Mouse (Mus musculus): ENCODE results near the gene Olfr1009.
"Not testable (repeated sequence)": the region's sequence is repeated elsewhere in the genome, so short reads cannot be mapped to it uniquely, and the experiment has no call there.

Gene Olfr1009

GRCm38 (mm10) chr2:85715119-85715518, at the start of gene Olfr1009:
Gene Olfr1009 (plus strand): TSS chr2:85715419.
- no peak for DNase-seq (ENCODE audit: low read depth, low spot score)

DNA sequence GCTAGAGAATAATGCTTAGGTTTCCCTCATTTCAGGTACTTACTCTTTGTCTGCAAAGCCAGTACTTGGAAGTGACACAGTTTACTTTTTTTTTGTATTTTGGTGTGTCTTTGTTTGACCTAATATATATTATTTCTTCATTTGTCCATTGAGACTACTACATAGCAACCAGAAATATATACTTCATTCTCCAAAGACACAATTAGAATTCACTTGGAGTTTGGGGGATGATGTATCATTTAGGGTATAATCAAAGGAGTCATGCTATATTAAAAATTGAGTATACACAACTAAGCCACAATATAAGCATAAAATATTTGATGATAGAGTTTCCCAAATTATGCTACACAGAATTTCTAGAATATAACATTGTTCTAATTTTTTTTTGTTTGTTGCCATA, 36.6 kb upstream of the Olfr1009 start, which contains the start of gene Olfr1006:
Gene Olfr1006, minus strand, starts transcription at position 101 of the 400 bp plus-strand sequence.
- DNase-seq (ENCODE audit: low read depth, low spot score), result no peak

DNA sequence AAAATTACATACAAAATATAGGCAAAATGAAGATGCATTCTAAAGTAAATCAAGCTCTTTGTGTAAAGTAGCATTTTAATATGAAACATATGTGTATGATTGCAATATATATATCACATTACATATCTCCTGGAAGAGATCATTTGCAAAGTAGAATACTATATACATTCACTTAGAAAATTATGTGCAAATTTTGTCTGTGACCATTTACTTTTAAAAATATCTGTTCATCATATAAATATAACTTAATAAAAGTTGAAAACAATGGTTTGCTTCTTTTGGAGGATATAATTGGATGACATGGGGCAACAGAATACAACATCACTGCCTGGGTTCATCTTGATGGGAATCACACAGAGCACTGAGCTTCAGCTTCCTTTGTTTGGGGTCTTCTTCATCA, 26.1 kb upstream of the Olfr1009 start, which contains the start of gene Olfr1008:
Gene Olfr1008, plus strand, starts transcription at position 301 of the 400 bp plus-strand sequence.
- no peak for DNase-seq (ENCODE audit: low read depth, low spot score)

GRCm38 (mm10) chr2:85710680-85711079, 4.5 kb upstream of the Olfr1009 start:
- not testable (repeated sequence) for DNase-seq (ENCODE audit: low read depth, low spot score)

- DNase-seq (ENCODE audit: low read depth, low spot score), result no peak
These were observed 4.1 kb upstream of the Olfr1009 start for GRCm38 (mm10) chr2:85711159-85711558.

GRCm38 (mm10) chr2:85725793-85726192, 10.6 kb downstream of the Olfr1009 start:
- peak; percentile 30 for DNase-seq (ENCODE audit: low read depth, low spot score)

- no peak for DNase-seq (ENCODE audit: low read depth, low spot score)
These were observed 38.6 kb downstream of the Olfr1009 start for GRCm38 (mm10) chr2:85753822-85754221.

DNA sequence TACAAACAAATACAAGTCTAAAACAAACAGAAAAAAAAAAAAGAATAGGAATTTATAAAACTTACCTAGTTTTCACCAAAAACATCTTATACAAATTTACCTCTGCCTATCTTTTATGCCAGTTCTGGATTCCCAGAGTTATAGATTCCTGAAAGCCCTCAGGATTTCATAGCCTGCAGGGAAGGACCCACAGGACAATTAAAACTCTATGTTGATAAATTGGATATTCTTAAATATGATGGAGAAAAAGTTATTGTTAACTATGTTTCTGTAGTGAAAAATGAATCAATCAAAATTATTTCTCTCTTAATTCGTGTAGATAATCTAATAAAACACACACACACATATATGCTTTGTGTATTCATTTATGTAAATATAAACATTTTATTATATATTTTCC, 47.4 kb downstream of the Olfr1009 start, which contains the start of gene Olfr1012:
Gene Olfr1012, minus strand, starts transcription at position 101 of the 400 bp plus-strand sequence.
- no peak for DNase-seq (ENCODE audit: low read depth, low spot score)

- DNase-seq (ENCODE audit: low read depth, low spot score), result no peak
These were observed 51.6 kb downstream of the Olfr1009 start, which contains the start of gene Olfr1013 for GRCm38 (mm10) chr2:85766798-85767197. Gene Olfr1013 (plus strand): TSS chr2:85767098.

GRCm38 (mm10) chr2:85772413-85772812, 57.2 kb downstream of the Olfr1009 start, which contains the start of gene Olfr1014:
Gene Olfr1014 (plus strand): TSS chr2:85772713.
- DNase-seq (ENCODE audit: low read depth, low spot score), result no peak
